Mouse (Mus musculus) urinary bladder, postnatal 10 days (tissue): Measurements from ENCODE around the gene Csn1s2b.
"Not testable (repeated sequence)": the region's sequence is repeated elsewhere in the genome, so short reads cannot be mapped to it uniquely, and the experiment has no call there.

ENCODE experiments used
- DNase-seq: peaks from one replicate; pipeline ENCODE4 v3.0.0; 2022; ENCODE audit warnings: low spot score

Gene Csn1s2b

GRCm38 (mm10) chr5:87807782-87808181 lies at the start of gene Csn1s2b:
TSS of gene Csn1s2b (plus strand) at chr5:87808082.
- DNase-seq: no peak

GRCm38 (mm10) chr5:87764546-87764945 lies 43.3 kb upstream of the Csn1s2b start:
- DNase-seq: no peak

GRCm38 (mm10) chr5:87772151-87772550 lies 35.7 kb upstream of the Csn1s2b start:
- DNase-seq: not testable (repeated sequence)

GRCm38 (mm10) chr5:87774267-87774666 lies 33.6 kb upstream of the Csn1s2b start, which contains the start of gene Csn1s2a:
TSS of gene Csn1s2a (plus strand) at chr5:87774567.
- no peak for DNase-seq

- DNase-seq: no peak
Observed at GRCm38 (mm10) chr5:87782731-87783130, 25.2 kb upstream of the Csn1s2b start.

- no peak for DNase-seq
Observed at GRCm38 (mm10) chr5:87809253-87809652, 1.4 kb downstream of the Csn1s2b start.

GRCm38 (mm10) chr5:87825386-87825785 lies 17.5 kb downstream of the Csn1s2b start, which contains the start of gene Prr27:
TSS of gene Prr27 (plus strand) at chr5:87825686.
- DNase-seq: no peak

GRCm38 (mm10) chr5:87855136-87855716 lies 47.3 kb downstream of the Csn1s2b start:
- no peak for DNase-seq

- no peak for DNase-seq
Observed at GRCm38 (mm10) chr5:87870084-87870483, 62.2 kb downstream of the Csn1s2b start.

- DNase-seq: no peak
Observed at GRCm38 (mm10) chr5:87871423-87871822, 63.5 kb downstream of the Csn1s2b start.
